Mouse (Mus musculus): ENCODE data around the gene Rab5c.

Gene Rab5c

GRCm38 (mm10) chr11:100694926-100695325, 43.1 kb downstream of the Rab5c start:
- peak; percentile 54 to 58 for DNase-seq

- DNase-seq = no peak
These were observed 44.9 kb downstream of the Rab5c start for GRCm38 (mm10) chr11:100693154-100693553.

GRCm38 (mm10) chr11:100692164-100692616, 45.8 kb downstream of the Rab5c start, which contains the start of gene Zfp385c:
TSS of gene Zfp385c (minus strand) at chr11:100692455.
- no peak for DNase-seq

GRCm38 (mm10) chr11:100690389-100690788, 47.6 kb downstream of the Rab5c start:
- DNase-seq = no peak

GRCm38 (mm10) chr11:100688443-100688842, 49.6 kb downstream of the Rab5c start:
- DNase-seq = no peak

- DNase-seq = no peak
These were observed 50.8 kb downstream of the Rab5c start for GRCm38 (mm10) chr11:100687265-100687664.

- DNase-seq = no peak
These were observed 52.6 kb downstream of the Rab5c start for GRCm38 (mm10) chr11:100685371-100685770.

GRCm38 (mm10) chr11:100684084-100684483, 53.9 kb downstream of the Rab5c start:
- DNase-seq = no peak

GRCm38 (mm10) chr11:100682526-100682925, 55.5 kb downstream of the Rab5c start:
- no peak for DNase-seq

GRCm38 (mm10) chr11:100681826-100682225, 56.2 kb downstream of the Rab5c start:
- DNase-seq = no peak

- no peak for DNase-seq
These were observed 60.2 kb downstream of the Rab5c start for GRCm38 (mm10) chr11:100677810-100678209.

GRCm38 (mm10) chr11:100673169-100673568, 64.8 kb downstream of the Rab5c start:
- DNase-seq = peak; percentile 17 to 42

GRCm38 (mm10) chr11:100671956-100672355, 66.1 kb downstream of the Rab5c start:
- DNase-seq = no peak

- no peak for DNase-seq
These were observed 67.0 kb downstream of the Rab5c start for GRCm38 (mm10) chr11:100671049-100671448.

All from lung, adult 18-20 months (tissue).